Mouse (Mus musculus) kidney, embryonic 15.5 days (tissue): ENCODE measurements around the gene Aunip. TPM values are rescaled to one million over a fixed set of nuclear protein-coding genes. Genes with fewer than 3 reads are reported as not detected.

ENCODE experiments used
- ATAC-seq: fragments of 200-750 bp; cut with Nextera tagmentation; replicated peaks from 2 replicates; pipeline ENCODE4 v1.8.0; 2017; ENCODE audit warnings: moderate TSS enrichment; ENCODE audit not compliant: low FRiP score
- H3K27ac ChIP-seq: fragments of 300-500 bp; sonication (generic); 2 replicates; pipeline ENCODE4 v1.5.1; 2015; ENCODE audit warnings: mild to moderate bottlenecking, inconsistent platforms
- H3K27me3 ChIP-seq: fragments of 300-500 bp; sonication (generic); 2 replicates; pipeline ENCODE4 v1.6.1; 2015; ENCODE audit warnings: inconsistent platforms
- H3K36me3 ChIP-seq: fragments of 300-500 bp; sonication (generic); 2 replicates; pipeline ENCODE4 v1.6.1; 2015; ENCODE audit warnings: inconsistent platforms
- H3K4me1 ChIP-seq: fragments of 300-500 bp; sonication (generic); 2 replicates; pipeline ENCODE4 v1.6.1; 2015; ENCODE audit warnings: inconsistent platforms
- H3K4me2 ChIP-seq: fragments of 300-500 bp; sonication (generic); 2 replicates; pipeline ENCODE4 v1.6.1; 2015; ENCODE audit warnings: moderate library complexity, mild to moderate bottlenecking, inconsistent platforms
- H3K4me3 ChIP-seq: fragments of 300-500 bp; sonication (generic); replicated peaks from 2 replicates; pipeline ENCODE4 v1.5.1; 2015; ENCODE audit warnings: mild to moderate bottlenecking, inconsistent platforms
- H3K9ac ChIP-seq: fragments of 300-500 bp; sonication (generic); 2 replicates; pipeline ENCODE4 v1.6.1; 2015; ENCODE audit warnings: mild to moderate bottlenecking, inconsistent platforms
- H3K9me3 ChIP-seq: fragments of 300-500 bp; sonication (generic); replicated peaks from 2 replicates; pipeline ENCODE4 v1.6.1; 2016; ENCODE audit warnings: inconsistent platforms
- WGBS: fragments of 180-500 bp; shearing (Covaris S2); methylation state at CpG from one replicate; pipeline ENCODE4 v1.1.7; 2015; ENCODE audit warnings: mixed read lengths; 5-methylcytosine and 5-hydroxymethylcytosine counted together
- polyA plus RNA-seq: library from polyadenylated mRNA; unstranded; fragments of >200 nt; fragmentation: Nextera tagmentation; extraction: Ambion mirVana; gene quantifications from 2 replicates; pipeline ENCODE4 v1.2.1, GENCODE M21; 2015

The Aunip gene
- polyA plus RNA-seq, 1 experiment from 2014 or later: 17.8 TPM

GRCm38 (mm10) chr4:134546814-134547705 is 36.3 kb downstream of the Aunip start:
- H3K4me1 ChIP-seq: peaks cover 34% of the 10 kb centered on the region
- no peaks in the 10 kb centered on the region for H3K27me3 ChIP-seq
- H3K27ac ChIP-seq: peak overlapping the region; percentile 32; the same call in 1 of the 2 replicates
- 53% methylated on average over 9 of the region's 9 CpGs for WGBS
- H3K4me2 ChIP-seq: no peak overlapping the region
- peaks cover 6% of the 10 kb centered on the region; the same call in 1 of the 2 replicates for H3K9me3 ChIP-seq
- no peak for ATAC-seq
- no peak overlapping the region for H3K4me3 ChIP-seq
- H3K36me3 ChIP-seq: peaks cover 71% of the 10 kb centered on the region
- H3K9ac ChIP-seq: peak overlapping the region; percentile 14; the same call in 1 of the 2 replicates

- Histone ChIP-seq H3K4me1 (peaks cover 39% of the 10 kb centered on the region), H3K36me3 (peaks cover 61% of the 10 kb centered on the region), H3K27ac (no peak overlapping the region), H3K27me3 (no peaks in the 10 kb centered on the region), H3K9ac (no peak overlapping the region), H3K4me3 (no peak overlapping the region), H3K4me2 (no peak overlapping the region), H3K9me3 (peaks cover 6% of the 10 kb centered on the region; the same call in 1 of the 2 replicates)
- WGBS: 68% methylated on average over 18 of the region's 18 CpGs
- no peak for ATAC-seq
Measured at GRCm38 (mm10) chr4:134548169-134548938, 37.6 kb downstream of the Aunip start.

GRCm38 (mm10) chr4:134549899-134550298 is 39.1 kb downstream of the Aunip start:
- H3K4me3 ChIP-seq: no peak overlapping the region
- ATAC-seq: no peak
- no peak overlapping the region for H3K4me2 ChIP-seq
- H3K27ac ChIP-seq: no peak overlapping the region
- no peak overlapping the region for H3K9ac ChIP-seq
- H3K36me3 ChIP-seq: peaks cover 51% of the 10 kb centered on the region
- WGBS: 98% methylated on average over 8 of the region's 8 CpGs
- H3K9me3 ChIP-seq: peaks cover 6% of the 10 kb centered on the region; the same call in 1 of the 2 replicates
- H3K27me3 ChIP-seq: no peaks in the 10 kb centered on the region
- peaks cover 39% of the 10 kb centered on the region for H3K4me1 ChIP-seq

- peak; percentile 89 for ATAC-seq
Measured at GRCm38 (mm10) chr4:134551494-134552316, 40.9 kb downstream of the Aunip start, which contains the start of gene Selenon. Gene Selenon (minus strand): TSS chr4:134552166.

GRCm38 (mm10) chr4:134553631-134554030 is 42.8 kb downstream of the Aunip start:
- Histone ChIP-seq H3K4me3 (no peak overlapping the region), H3K36me3 (peaks cover 21% of the 10 kb centered on the region), H3K9me3 (peaks cover 6% of the 10 kb centered on the region; the same call in 1 of the 2 replicates), H3K27me3 (no peaks in the 10 kb centered on the region), H3K27ac (no peak overlapping the region), H3K9ac (no peak overlapping the region), H3K4me1 (peaks cover 31% of the 10 kb centered on the region), H3K4me2 (no peak overlapping the region)
- WGBS: 83% methylated on average over 1 of the region's 1 CpGs
- no peak for ATAC-seq

More at GRCm38 (mm10) chr4:134551494-134552316, 40.9 kb downstream of the Aunip start, which contains the start of gene Selenon:
- peak within 1 kb of the TSS; percentile 84 for H3K27ac ChIP-seq
- H3K4me2 ChIP-seq: peak within 1 kb of the TSS; percentile 77
- peak within 1 kb of the TSS; percentile 78 for H3K4me3 ChIP-seq
- peaks cover 6% of the 10 kb centered on the region; the same call in 1 of the 2 replicates for H3K9me3 ChIP-seq
- peak within 1 kb of the TSS; percentile 95 for H3K9ac ChIP-seq
- 1% methylated on average over 66 of the region's 67 CpGs for WGBS
- H3K4me1 ChIP-seq: peaks cover 39% of the 10 kb centered on the region
- H3K36me3 ChIP-seq: peaks cover 34% of the 10 kb centered on the region
- H3K27me3 ChIP-seq: no peaks in the 10 kb centered on the region

- WGBS: 64% methylated on average over 8 of the region's 8 CpGs
- no peak overlapping the region for H3K4me3 ChIP-seq
- H3K36me3 ChIP-seq: no peaks in the 10 kb centered on the region
- H3K4me2 ChIP-seq: no peak overlapping the region
- H3K9ac ChIP-seq: no peak overlapping the region
- no peak overlapping the region for H3K27ac ChIP-seq
- ATAC-seq: no peak
- peaks cover 22% of the 10 kb centered on the region for H3K4me1 ChIP-seq
- H3K27me3 ChIP-seq: no peaks in the 10 kb centered on the region
- no peaks in the 10 kb centered on the region for H3K9me3 ChIP-seq
Measured at GRCm38 (mm10) chr4:134555956-134556580, 45.3 kb downstream of the Aunip start.

GRCm38 (mm10) chr4:134557626-134558249 is 46.9 kb downstream of the Aunip start:
- H3K9me3 ChIP-seq: no peaks in the 10 kb centered on the region
- ATAC-seq: no peak
- H3K4me1 ChIP-seq: peaks cover 13% of the 10 kb centered on the region
- no peak overlapping the region for H3K4me3 ChIP-seq
- no peak overlapping the region for H3K9ac ChIP-seq
- H3K4me2 ChIP-seq: no peak overlapping the region
- H3K27ac ChIP-seq: no peak overlapping the region
- no peaks in the 10 kb centered on the region for H3K36me3 ChIP-seq
- WGBS: 15% methylated on average over 16 of the region's 16 CpGs
- H3K27me3 ChIP-seq: no peaks in the 10 kb centered on the region

GRCm38 (mm10) chr4:134558570-134559113 is 47.8 kb downstream of the Aunip start:
- no peaks in the 10 kb centered on the region for H3K9me3 ChIP-seq
- no peak for ATAC-seq
- no peak overlapping the region for H3K9ac ChIP-seq
- no peak overlapping the region for H3K27ac ChIP-seq
- peaks cover 13% of the 10 kb centered on the region for H3K4me1 ChIP-seq
- no peak overlapping the region for H3K4me3 ChIP-seq
- WGBS: 48% methylated on average over 9 of the region's 9 CpGs
- H3K4me2 ChIP-seq: no peak overlapping the region
- no peaks in the 10 kb centered on the region for H3K27me3 ChIP-seq
- H3K36me3 ChIP-seq: no peaks in the 10 kb centered on the region

GRCm38 (mm10) chr4:134559154-134559553 is 48.4 kb downstream of the Aunip start:
- Histone ChIP-seq H3K4me3 (no peak overlapping the region), H3K27ac (no peak overlapping the region), H3K4me2 (no peak overlapping the region), H3K36me3 (no peaks in the 10 kb centered on the region), H3K9me3 (no peaks in the 10 kb centered on the region), H3K9ac (no peak overlapping the region), H3K27me3 (no peaks in the 10 kb centered on the region), H3K4me1 (peaks cover 13% of the 10 kb centered on the region)
- 79% methylated on average over 7 of the region's 7 CpGs for WGBS
- ATAC-seq: no peak

GRCm38 (mm10) chr4:134560699-134561098 is 49.9 kb downstream of the Aunip start:
- Histone ChIP-seq H3K27ac (no peak overlapping the region), H3K4me3 (no peak overlapping the region), H3K27me3 (no peaks in the 10 kb centered on the region), H3K9ac (no peak overlapping the region), H3K4me2 (no peak overlapping the region), H3K36me3 (peaks cover 8% of the 10 kb centered on the region), H3K9me3 (no peaks in the 10 kb centered on the region), H3K4me1 (peaks cover 13% of the 10 kb centered on the region)
- WGBS: 86% methylated on average over 8 of the region's 8 CpGs
- no peak for ATAC-seq
